Mouse (Mus musculus): ENCODE measurements around the gene Cdh18.

Cdh18 gene

GRCm38 (mm10) chr15:23452098-23452625, 903.3 kb downstream of the Cdh18 start:
- no peak for DNase-seq (ENCODE audit: low spot score in 2 of 2)

- DNase-seq (ENCODE audit: low spot score in 2 of 2) = no peak
Measured at GRCm38 (mm10) chr15:23453331-23453730, 904.5 kb downstream of the Cdh18 start.

GRCm38 (mm10) chr15:23455344-23455743, 906.5 kb downstream of the Cdh18 start:
- DNase-seq (ENCODE audit: low spot score in 2 of 2) = no peak

- no peak for DNase-seq (ENCODE audit: low spot score in 2 of 2)
Measured at GRCm38 (mm10) chr15:23457401-23457800, 908.6 kb downstream of the Cdh18 start.

- no peak for DNase-seq (ENCODE audit: low spot score in 2 of 2)
Measured at GRCm38 (mm10) chr15:23470527-23471475, 922.0 kb downstream of the Cdh18 start.

- no peak for DNase-seq (ENCODE audit: low spot score in 2 of 2)
Measured at GRCm38 (mm10) chr15:23486306-23486705, 937.5 kb downstream of the Cdh18 start.

GRCm38 (mm10) chr15:23506480-23506879, 957.7 kb downstream of the Cdh18 start:
- DNase-seq (ENCODE audit: low spot score in 2 of 2) = no peak

- no peak for DNase-seq (ENCODE audit: low spot score in 2 of 2)
Measured at GRCm38 (mm10) chr15:23509694-23510093, 960.9 kb downstream of the Cdh18 start.

- no peak for DNase-seq (ENCODE audit: low spot score in 2 of 2)
Measured at GRCm38 (mm10) chr15:23515786-23516185, 967.0 kb downstream of the Cdh18 start.

- DNase-seq (ENCODE audit: low spot score in 2 of 2) = no peak
Measured at GRCm38 (mm10) chr15:23518079-23518478, 969.3 kb downstream of the Cdh18 start.
